Mouse (Mus musculus) hindbrain, embryonic 13.5 days (tissue): ENCODE measurements around the gene Tmeff1. TPM values are rescaled to one million over a fixed set of nuclear protein-coding genes. Genes with fewer than 3 reads are reported as not detected.

ENCODE experiments used
- ATAC-seq: fragments of 200-750 bp; cut with Nextera tagmentation; 2 replicates; pipeline ENCODE4 v1.8.0; 2017; ENCODE audit warnings: moderate TSS enrichment; ENCODE audit not compliant: low FRiP score
- H3K27ac ChIP-seq: fragments of 300-500 bp; sonication (generic); 2 replicates; pipeline ENCODE4 v1.5.1; 2015; ENCODE audit warnings: inconsistent platforms, mild to moderate bottlenecking, moderate library complexity
- H3K27me3 ChIP-seq: fragments of 300-500 bp; sonication (generic); 2 replicates; pipeline ENCODE4 v1.6.1; 2015; ENCODE audit warnings: mild to moderate bottlenecking, inconsistent platforms
- H3K36me3 ChIP-seq: fragments of 300-500 bp; sonication (generic); 2 replicates; pipeline ENCODE4 v1.6.1; 2015; ENCODE audit warnings: mild to moderate bottlenecking, inconsistent platforms
- H3K4me1 ChIP-seq: fragments of 300-500 bp; sonication (generic); replicated peaks from 2 replicates; pipeline ENCODE4 v1.6.1; 2015; ENCODE audit warnings: inconsistent platforms
- H3K4me2 ChIP-seq: fragments of 300-500 bp; sonication (generic); 2 replicates; pipeline ENCODE4 v1.6.1; 2015; ENCODE audit warnings: inconsistent platforms, mild to moderate bottlenecking, moderate library complexity
- H3K4me3 ChIP-seq: fragments of 300-500 bp; sonication (generic); 2 replicates; pipeline ENCODE4 v1.5.1; 2015; ENCODE audit warnings: mild to moderate bottlenecking, inconsistent platforms
- H3K9ac ChIP-seq: fragments of 300-500 bp; sonication (generic); 2 replicates; pipeline ENCODE4 v1.6.1; 2015; ENCODE audit warnings: mild to moderate bottlenecking, inconsistent platforms
- H3K9me3 ChIP-seq: fragments of 300-500 bp; sonication (generic); 2 replicates; pipeline ENCODE4 v1.6.1; 2016; ENCODE audit warnings: inconsistent platforms
- WGBS: fragments of 180-500 bp; shearing (Covaris S2); methylation state at CpG from one replicate; pipeline ENCODE4 v1.1.7; 2015; 5-methylcytosine and 5-hydroxymethylcytosine counted together
- polyA plus RNA-seq: library from polyadenylated mRNA; unstranded; fragments of >200 nt; fragmentation: Nextera tagmentation; extraction: Ambion mirVana; gene quantifications from 2 replicates; pipeline ENCODE4 v1.2.1, GENCODE M21; 2015

Tmeff1 gene
- polyA plus RNA-seq, 1 experiment from 2014 or later: 272 TPM

GRCm38 (mm10) chr4:48596111-48596510 is 11.1 kb downstream of the Tmeff1 start:
- H3K4me2 ChIP-seq: no peak overlapping the region
- H3K4me3 ChIP-seq: no peak overlapping the region
- H3K27ac ChIP-seq: no peak overlapping the region
- no peaks in the 10 kb centered on the region for H3K27me3 ChIP-seq
- H3K4me1 ChIP-seq: peaks cover 35% of the 10 kb centered on the region
- no peaks in the 10 kb centered on the region for H3K9me3 ChIP-seq
- H3K36me3 ChIP-seq: no peaks in the 10 kb centered on the region
- no peak overlapping the region for H3K9ac ChIP-seq
- 90% methylated on average over 7 of the region's 7 CpGs for WGBS
- ATAC-seq: no peak

- H3K9me3 ChIP-seq: no peaks in the 10 kb centered on the region
- no peak overlapping the region for H3K4me3 ChIP-seq
- peaks cover 29% of the 10 kb centered on the region for H3K36me3 ChIP-seq
- no peak for ATAC-seq
- no peaks in the 10 kb centered on the region for H3K27me3 ChIP-seq
- H3K4me1 ChIP-seq: peaks cover 9% of the 10 kb centered on the region
- 40% methylated on average over 3 of the region's 3 CpGs for WGBS
- no peak overlapping the region for H3K4me2 ChIP-seq
- no peak overlapping the region for H3K9ac ChIP-seq
- no peak overlapping the region for H3K27ac ChIP-seq
Observed at GRCm38 (mm10) chr4:48605650-48606049, 20.7 kb downstream of the Tmeff1 start.

- ATAC-seq: no peak
- H3K4me2 ChIP-seq: no peak overlapping the region
- H3K9ac ChIP-seq: no peak overlapping the region
- no peaks in the 10 kb centered on the region for H3K9me3 ChIP-seq
- H3K27me3 ChIP-seq: no peaks in the 10 kb centered on the region
- H3K36me3 ChIP-seq: peaks cover 41% of the 10 kb centered on the region
- 94% methylated on average over 9 of the region's 9 CpGs for WGBS
- 0 out of 2 replicates have a peak, but pooled peaks cover 3% of the 10 kb centered on the region for H3K4me1 ChIP-seq
- H3K4me3 ChIP-seq: no peak overlapping the region
- H3K27ac ChIP-seq: no peak overlapping the region
Observed at GRCm38 (mm10) chr4:48609485-48609884, 24.5 kb downstream of the Tmeff1 start.

- WGBS: 93% methylated on average over 6 of the region's 6 CpGs
Observed at GRCm38 (mm10) chr4:48610251-48610650, 25.3 kb downstream of the Tmeff1 start.

GRCm38 (mm10) chr4:48615483-48615882 is 30.5 kb downstream of the Tmeff1 start:
- Histone ChIP-seq H3K4me2 (no peak overlapping the region), H3K4me3 (no peak overlapping the region), H3K27me3 (no peaks in the 10 kb centered on the region), H3K27ac (no peak overlapping the region), H3K36me3 (peaks cover 56% of the 10 kb centered on the region), H3K9me3 (no peaks in the 10 kb centered on the region), H3K9ac (no peak overlapping the region), H3K4me1 (no peaks in the 10 kb centered on the region)
- 86% methylated on average over 4 of the region's 4 CpGs for WGBS
- no peak for ATAC-seq

More at GRCm38 (mm10) chr4:48610251-48610650, 25.3 kb downstream of the Tmeff1 start:
- ATAC-seq: no peak
- H3K9ac ChIP-seq: no peak overlapping the region
- no peak overlapping the region for H3K4me2 ChIP-seq
- H3K4me3 ChIP-seq: no peak overlapping the region
- H3K27ac ChIP-seq: no peak overlapping the region
- H3K27me3 ChIP-seq: no peaks in the 10 kb centered on the region
- 0 out of 2 replicates have a peak, but pooled peaks cover 3% of the 10 kb centered on the region for H3K4me1 ChIP-seq
- peaks cover 39% of the 10 kb centered on the region for H3K36me3 ChIP-seq
- H3K9me3 ChIP-seq: no peaks in the 10 kb centered on the region

GRCm38 (mm10) chr4:48617201-48617600 is 32.2 kb downstream of the Tmeff1 start:
- Histone ChIP-seq H3K36me3 (peaks cover 57% of the 10 kb centered on the region), H3K4me2 (no peak overlapping the region), H3K4me3 (no peak overlapping the region), H3K9ac (no peak overlapping the region), H3K4me1 (no peaks in the 10 kb centered on the region), H3K27ac (no peak overlapping the region), H3K9me3 (no peaks in the 10 kb centered on the region), H3K27me3 (no peaks in the 10 kb centered on the region)
- 96% methylated on average over 15 of the region's 15 CpGs for WGBS
- no peak for ATAC-seq

- WGBS: 92% methylated on average over 6 of the region's 6 CpGs
- Histone ChIP-seq H3K27ac (no peak overlapping the region), H3K4me2 (no peak overlapping the region), H3K9me3 (no peaks in the 10 kb centered on the region), H3K9ac (no peak overlapping the region), H3K4me3 (no peak overlapping the region), H3K27me3 (no peaks in the 10 kb centered on the region), H3K36me3 (peaks cover 75% of the 10 kb centered on the region), H3K4me1 (no peaks in the 10 kb centered on the region)
- ATAC-seq: no peak
Observed at GRCm38 (mm10) chr4:48620121-48620520, 35.1 kb downstream of the Tmeff1 start.

- no peak overlapping the region for H3K9ac ChIP-seq
- no peaks in the 10 kb centered on the region for H3K27me3 ChIP-seq
- no peaks in the 10 kb centered on the region for H3K4me1 ChIP-seq
- ATAC-seq: no peak
- 95% methylated on average over 6 of the region's 6 CpGs for WGBS
- H3K9me3 ChIP-seq: no peaks in the 10 kb centered on the region
- no peak overlapping the region for H3K27ac ChIP-seq
- H3K4me3 ChIP-seq: no peak overlapping the region
- H3K36me3 ChIP-seq: peaks cover 68% of the 10 kb centered on the region
- H3K4me2 ChIP-seq: no peak overlapping the region
Observed at GRCm38 (mm10) chr4:48622246-48622645, 37.3 kb downstream of the Tmeff1 start.

GRCm38 (mm10) chr4:48622946-48623345 is 38.0 kb downstream of the Tmeff1 start:
- Histone ChIP-seq H3K27me3 (no peaks in the 10 kb centered on the region), H3K9me3 (no peaks in the 10 kb centered on the region), H3K36me3 (peaks cover 69% of the 10 kb centered on the region), H3K4me2 (no peak overlapping the region), H3K27ac (no peak overlapping the region), H3K9ac (no peak overlapping the region), H3K4me1 (no peaks in the 10 kb centered on the region), H3K4me3 (no peak overlapping the region)
- no peak for ATAC-seq
- WGBS: 96% methylated on average over 7 of the region's 7 CpGs

GRCm38 (mm10) chr4:48624961-48625360 is 40.0 kb downstream of the Tmeff1 start:
- peaks cover 74% of the 10 kb centered on the region for H3K36me3 ChIP-seq
- H3K27me3 ChIP-seq: no peaks in the 10 kb centered on the region
- WGBS: 72% methylated on average over 6 of the region's 6 CpGs
- H3K4me1 ChIP-seq: no peaks in the 10 kb centered on the region
- no peak overlapping the region for H3K27ac ChIP-seq
- no peak overlapping the region for H3K4me3 ChIP-seq
- H3K9me3 ChIP-seq: no peaks in the 10 kb centered on the region
- H3K9ac ChIP-seq: no peak overlapping the region
- no peak for ATAC-seq
- no peak overlapping the region for H3K4me2 ChIP-seq

- Histone ChIP-seq H3K4me2 (no peak overlapping the region), H3K36me3 (peaks cover 75% of the 10 kb centered on the region), H3K4me1 (no peaks in the 10 kb centered on the region), H3K27me3 (no peaks in the 10 kb centered on the region), H3K27ac (no peak overlapping the region), H3K4me3 (no peak overlapping the region), H3K9me3 (no peaks in the 10 kb centered on the region), H3K9ac (no peak overlapping the region)
- no peak for ATAC-seq
- 82% methylated on average over 9 of the region's 9 CpGs for WGBS
Observed at GRCm38 (mm10) chr4:48625836-48626235, 40.9 kb downstream of the Tmeff1 start.

GRCm38 (mm10) chr4:48629445-48629844 is 44.5 kb downstream of the Tmeff1 start:
- peaks cover 47% of the 10 kb centered on the region for H3K36me3 ChIP-seq
- H3K4me2 ChIP-seq: no peak overlapping the region
- no peak overlapping the region for H3K27ac ChIP-seq
- no peaks in the 10 kb centered on the region for H3K9me3 ChIP-seq
- 79% methylated on average over 13 of the region's 13 CpGs for WGBS
- H3K27me3 ChIP-seq: no peaks in the 10 kb centered on the region
- H3K4me1 ChIP-seq: no peaks in the 10 kb centered on the region
- no peak overlapping the region for H3K9ac ChIP-seq
- 0 out of 2 replicates have a peak, but pooled peaks have one; percentile 29 for ATAC-seq
- no peak overlapping the region for H3K4me3 ChIP-seq

- ATAC-seq: no peak
- Histone ChIP-seq H3K36me3 (peaks cover 44% of the 10 kb centered on the region), H3K9me3 (no peaks in the 10 kb centered on the region), H3K9ac (no peak overlapping the region), H3K4me2 (no peak overlapping the region), H3K4me3 (no peak overlapping the region), H3K27ac (no peak overlapping the region), H3K27me3 (no peaks in the 10 kb centered on the region), H3K4me1 (peaks cover 3% of the 10 kb centered on the region; the same call in 1 of the 2 replicates)
- 77% methylated on average over 6 of the region's 6 CpGs for WGBS
Observed at GRCm38 (mm10) chr4:48633529-48633928, 48.6 kb downstream of the Tmeff1 start.
